Mouse (Mus musculus) mesoderm, embryonic 11.5 days (tissue): ENCODE measurements around the gene Gm20532.

ENCODE experiments used
- DNase-seq: peaks from one replicate; pipeline ENCODE4 v3.0.0-alpha.2; 2012; ENCODE audit warnings: low read depth, low spot score

Gm20532 gene

GRCm38 (mm10) chr2:26586294-26587043 lies at the start of gene Gm20532:
Gm20532 (plus strand) TSS chr2:26586639.
- peak; percentile 84 for DNase-seq

GRCm38 (mm10) chr2:26539516-26539915 lies 46.9 kb upstream of the Gm20532 start:
- DNase-seq: no peak

- DNase-seq: no peak
Measured at GRCm38 (mm10) chr2:26540721-26541120, 45.7 kb upstream of the Gm20532 start.

GRCm38 (mm10) chr2:26541258-26541910 lies 45.1 kb upstream of the Gm20532 start:
- peak; percentile 43 for DNase-seq

GRCm38 (mm10) chr2:26543155-26543554 lies 43.3 kb upstream of the Gm20532 start:
- no peak for DNase-seq

- DNase-seq: no peak
Measured at GRCm38 (mm10) chr2:26543768-26544167, 42.7 kb upstream of the Gm20532 start.

- no peak for DNase-seq
Measured at GRCm38 (mm10) chr2:26544265-26544664, 42.2 kb upstream of the Gm20532 start.

- DNase-seq: peak; percentile 71
Measured at GRCm38 (mm10) chr2:26547481-26547880, 39.0 kb upstream of the Gm20532 start.

- DNase-seq: no peak
Measured at GRCm38 (mm10) chr2:26549801-26550200, 36.6 kb upstream of the Gm20532 start.

GRCm38 (mm10) chr2:26550205-26550604 lies 36.2 kb upstream of the Gm20532 start:
- no peak for DNase-seq

- no peak for DNase-seq
Measured at GRCm38 (mm10) chr2:26550777-26551176, 35.7 kb upstream of the Gm20532 start.

GRCm38 (mm10) chr2:26551446-26551845 lies 35.0 kb upstream of the Gm20532 start:
- no peak for DNase-seq

- DNase-seq: no peak
Measured at GRCm38 (mm10) chr2:26552066-26552465, 34.4 kb upstream of the Gm20532 start.

- DNase-seq: no peak
Measured at GRCm38 (mm10) chr2:26553904-26554303, 32.5 kb upstream of the Gm20532 start.

- DNase-seq: no peak
Measured at GRCm38 (mm10) chr2:26555076-26555475, 31.4 kb upstream of the Gm20532 start.

GRCm38 (mm10) chr2:26556535-26556993 lies 29.9 kb upstream of the Gm20532 start:
- DNase-seq: no peak

- DNase-seq: no peak
Measured at GRCm38 (mm10) chr2:26560506-26560905, 25.9 kb upstream of the Gm20532 start.

- peak; percentile 77 for DNase-seq
Measured at GRCm38 (mm10) chr2:26561351-26562016, 25.0 kb upstream of the Gm20532 start.

- peak; percentile 53 for DNase-seq
Measured at GRCm38 (mm10) chr2:26566221-26566620, 20.2 kb upstream of the Gm20532 start.

- DNase-seq: peak; percentile 80
Measured at GRCm38 (mm10) chr2:26570034-26570433, 16.4 kb upstream of the Gm20532 start.

GRCm38 (mm10) chr2:26571400-26571799 lies 15.0 kb upstream of the Gm20532 start:
- no peak for DNase-seq

- no peak for DNase-seq
Measured at GRCm38 (mm10) chr2:26571826-26572225, 14.6 kb upstream of the Gm20532 start.
